Mouse (Mus musculus) liver, embryonic 15.5 days (tissue): ENCODE data around the gene Als2cl. TPM values are rescaled to one million over a fixed set of nuclear protein-coding genes. Genes with fewer than 3 reads are reported as not detected.

Source experiments
- ATAC-seq: fragments of 200-750 bp; cut with Nextera tagmentation; 2 replicates; pipeline ENCODE4 v1.8.0; 2017; ENCODE audit warnings: moderate number of reproducible peaks, mild to moderate bottlenecking, moderate library complexity; ENCODE audit not compliant: insufficient read depth
- H3K27ac ChIP-seq: fragments of 300-500 bp; sonication (generic); replicated peaks from 2 replicates; pipeline ENCODE4 v1.5.1; 2015; ENCODE audit warnings: mild to moderate bottlenecking, inconsistent platforms
- H3K27me3 ChIP-seq: fragments of 300-500 bp; sonication (generic); 2 replicates; pipeline ENCODE4 v1.6.1; 2015; ENCODE audit warnings: mild to moderate bottlenecking, inconsistent platforms
- H3K36me3 ChIP-seq: fragments of 300-500 bp; sonication (generic); replicated peaks from 2 replicates; pipeline ENCODE4 v1.6.1; 2015; ENCODE audit warnings: moderate library complexity, mild to moderate bottlenecking, inconsistent platforms
- H3K4me1 ChIP-seq: fragments of 300-500 bp; sonication (generic); replicated peaks from 2 replicates; pipeline ENCODE4 v1.6.1; 2015; ENCODE audit warnings: inconsistent platforms
- H3K4me2 ChIP-seq: fragments of 300-500 bp; sonication (generic); 2 replicates; pipeline ENCODE4 v1.6.1; 2015; ENCODE audit warnings: moderate library complexity, mild to moderate bottlenecking, inconsistent platforms
- H3K4me3 ChIP-seq: fragments of 300-500 bp; sonication (generic); replicated peaks from 2 replicates; pipeline ENCODE4 v1.5.1; 2015; ENCODE audit warnings: mild to moderate bottlenecking, inconsistent platforms
- H3K9ac ChIP-seq: fragments of 300-500 bp; sonication (generic); 2 replicates; pipeline ENCODE4 v1.6.1; 2015; ENCODE audit warnings: moderate library complexity, mild to moderate bottlenecking, inconsistent platforms
- H3K9me3 ChIP-seq: fragments of 300-500 bp; sonication (generic); replicated peaks from 2 replicates; pipeline ENCODE4 v1.6.1; 2016; ENCODE audit warnings: inconsistent platforms
- WGBS: fragments of 180-500 bp; shearing (Covaris S2); methylation state at CpG from one replicate; pipeline ENCODE4 v1.1.7; 2015; ENCODE audit warnings: mixed read lengths; ENCODE audit not compliant: insufficient replicate concordance; 5-methylcytosine and 5-hydroxymethylcytosine counted together
- polyA plus RNA-seq: library from polyadenylated mRNA; unstranded; fragments of >200 nt; fragmentation: Nextera tagmentation; extraction: Ambion mirVana; gene quantifications from 2 replicates; pipeline ENCODE4 v1.2.1, GENCODE M21; 2015

The Als2cl gene
- polyA plus RNA-seq, 1 experiment from 2014 or later: 1.7 TPM

DNA sequence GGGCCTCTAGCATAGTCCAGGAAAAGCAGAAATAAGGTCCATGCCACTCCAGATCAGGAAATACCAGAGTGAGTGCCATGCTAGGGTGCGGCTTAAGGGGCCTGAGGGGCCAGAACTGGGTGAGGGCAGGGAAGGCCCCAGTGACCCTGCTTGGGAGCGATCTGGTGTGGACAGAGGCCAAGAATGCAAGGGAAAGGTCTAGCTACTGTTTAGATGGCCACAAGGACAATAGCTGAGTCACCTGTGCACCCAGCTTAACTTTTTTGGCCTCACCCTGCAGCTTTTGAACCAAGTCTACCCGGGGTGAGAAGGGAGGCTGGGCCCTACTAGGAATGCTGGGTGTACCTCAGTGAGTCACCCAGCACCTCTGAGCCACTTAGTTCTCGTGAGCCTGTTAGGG, 1.1 kb downstream of the Als2cl start:
- no peaks in the 10 kb centered on the region for H3K36me3 ChIP-seq
- peak overlapping the region; percentile 62 for H3K4me2 ChIP-seq
- H3K9me3 ChIP-seq: no peaks in the 10 kb centered on the region
- 53% methylated on average over 4 of the region's 4 CpGs for WGBS
- H3K27me3 ChIP-seq: peaks cover 41% of the 10 kb centered on the region
- no peak overlapping the region for H3K9ac ChIP-seq
- H3K4me1 ChIP-seq: peaks cover 12% of the 10 kb centered on the region
- H3K27ac ChIP-seq: peak overlapping the region; percentile 24; the same call in 1 of the 2 replicates
- H3K4me3 ChIP-seq: peak overlapping the region; percentile 53
- no peak for ATAC-seq

DNA sequence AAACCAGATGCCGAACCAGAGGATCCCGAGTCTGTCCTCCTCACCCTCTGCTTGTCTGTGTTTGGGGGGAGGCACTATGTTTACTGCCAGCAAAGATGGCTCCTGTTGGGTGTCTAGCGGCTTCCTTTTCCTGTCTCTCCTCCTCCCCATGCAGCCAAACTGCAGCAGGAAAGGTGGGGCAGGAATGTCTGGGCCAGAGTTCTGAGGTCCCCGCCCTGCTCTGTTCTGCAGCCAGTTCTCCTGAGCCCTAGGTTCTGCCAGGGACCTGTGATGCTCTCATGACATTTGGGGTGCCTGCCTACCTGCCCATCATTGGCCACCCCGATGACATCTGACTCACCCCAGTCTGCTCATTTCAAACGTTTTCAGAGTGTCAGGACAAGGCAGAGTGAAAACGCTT, 2.3 kb downstream of the Als2cl start:
- Histone ChIP-seq H3K9ac (no peak overlapping the region), H3K27me3 (peaks cover 41% of the 10 kb centered on the region), H3K9me3 (no peaks in the 10 kb centered on the region), H3K4me3 (no peak overlapping the region), H3K4me1 (peaks cover 12% of the 10 kb centered on the region), H3K27ac (no peak overlapping the region), H3K36me3 (no peaks in the 10 kb centered on the region), H3K4me2 (no peak overlapping the region)
- 55% methylated on average over 7 of the region's 7 CpGs for WGBS
- no peak for ATAC-seq

DNA sequence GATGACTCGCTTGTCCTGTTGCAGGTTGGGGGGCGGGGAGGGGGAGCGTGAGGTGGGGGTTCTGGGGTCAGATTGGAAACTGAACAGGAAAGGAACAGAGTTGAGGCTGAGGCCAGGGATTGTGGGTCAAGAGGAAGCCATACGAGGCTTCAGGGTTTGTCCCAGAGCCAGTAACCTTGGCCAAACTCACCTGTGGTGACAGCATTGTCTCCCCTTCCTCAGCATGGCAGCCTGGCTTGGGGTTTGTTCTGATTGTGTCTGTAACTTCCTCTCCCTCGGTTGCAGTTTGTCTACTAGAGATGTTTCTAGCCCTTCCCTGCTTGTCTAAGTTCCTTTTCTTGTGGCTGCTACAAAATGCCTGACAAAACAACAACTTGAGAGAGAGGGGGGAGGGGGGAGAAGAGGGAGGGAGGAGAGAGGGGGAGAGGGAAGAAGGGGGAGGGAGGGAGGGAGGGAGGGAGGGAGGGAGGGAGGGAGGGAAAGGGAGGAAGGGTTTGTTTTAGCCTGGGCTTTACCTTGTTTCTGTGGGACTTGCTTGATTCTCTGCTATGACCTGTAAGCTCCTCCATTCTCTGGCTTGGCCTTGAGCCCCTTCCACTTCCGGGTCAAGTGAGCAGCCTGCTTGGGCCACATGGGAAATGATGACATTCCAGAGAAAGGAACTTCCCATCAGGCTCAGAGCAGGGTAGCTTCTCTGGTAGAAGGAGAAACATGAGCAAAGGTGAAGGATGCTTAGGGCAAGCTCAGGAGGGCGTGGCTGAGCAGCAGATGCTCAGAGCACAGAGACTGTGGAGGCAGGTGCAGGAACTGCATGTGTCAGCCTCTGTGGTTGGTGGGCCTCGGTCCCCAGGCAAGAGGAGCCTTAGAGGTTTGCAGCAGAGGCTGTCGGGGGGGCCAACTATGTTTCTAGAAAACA, 8.0 kb downstream of the Als2cl start:
- no peak for ATAC-seq
- peaks cover 35% of the 10 kb centered on the region for H3K4me1 ChIP-seq
- H3K4me3 ChIP-seq: no peak overlapping the region
- H3K27me3 ChIP-seq: no peaks in the 10 kb centered on the region
- no peaks in the 10 kb centered on the region for H3K36me3 ChIP-seq
- no peak overlapping the region for H3K27ac ChIP-seq
- H3K9ac ChIP-seq: no peak overlapping the region
- no peaks in the 10 kb centered on the region for H3K9me3 ChIP-seq
- no peak overlapping the region for H3K4me2 ChIP-seq
- 40% methylated on average over 9 of the region's 9 CpGs for WGBS

DNA sequence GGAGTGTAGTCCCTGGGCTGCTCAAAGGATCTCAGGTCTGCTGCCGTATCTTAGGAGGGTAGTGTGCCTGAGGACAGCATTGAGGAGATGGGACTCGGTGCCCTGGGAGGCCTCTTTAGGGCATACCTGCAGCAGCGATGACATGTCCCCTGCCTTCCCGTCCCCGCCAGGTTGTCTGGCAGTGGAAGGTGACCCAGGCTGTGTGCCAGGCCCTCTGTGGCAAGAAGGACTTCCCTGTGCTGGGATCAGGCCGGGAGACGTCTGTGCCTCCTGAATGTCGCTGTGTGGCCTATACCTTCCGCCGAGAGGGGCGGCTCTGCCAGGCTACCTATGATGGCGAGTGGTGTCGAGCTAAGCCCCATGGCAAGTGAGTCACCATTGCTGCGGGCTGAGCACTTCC, 9.3 kb downstream of the Als2cl start:
- Histone ChIP-seq H3K4me1 (peaks cover 38% of the 10 kb centered on the region), H3K4me2 (no peak overlapping the region), H3K9me3 (no peaks in the 10 kb centered on the region), H3K4me3 (no peak overlapping the region), H3K36me3 (no peaks in the 10 kb centered on the region), H3K27me3 (no peaks in the 10 kb centered on the region), H3K9ac (no peak overlapping the region), H3K27ac (no peak overlapping the region)
- ATAC-seq: no peak
- WGBS: 71% methylated on average over 14 of the region's 14 CpGs

DNA sequence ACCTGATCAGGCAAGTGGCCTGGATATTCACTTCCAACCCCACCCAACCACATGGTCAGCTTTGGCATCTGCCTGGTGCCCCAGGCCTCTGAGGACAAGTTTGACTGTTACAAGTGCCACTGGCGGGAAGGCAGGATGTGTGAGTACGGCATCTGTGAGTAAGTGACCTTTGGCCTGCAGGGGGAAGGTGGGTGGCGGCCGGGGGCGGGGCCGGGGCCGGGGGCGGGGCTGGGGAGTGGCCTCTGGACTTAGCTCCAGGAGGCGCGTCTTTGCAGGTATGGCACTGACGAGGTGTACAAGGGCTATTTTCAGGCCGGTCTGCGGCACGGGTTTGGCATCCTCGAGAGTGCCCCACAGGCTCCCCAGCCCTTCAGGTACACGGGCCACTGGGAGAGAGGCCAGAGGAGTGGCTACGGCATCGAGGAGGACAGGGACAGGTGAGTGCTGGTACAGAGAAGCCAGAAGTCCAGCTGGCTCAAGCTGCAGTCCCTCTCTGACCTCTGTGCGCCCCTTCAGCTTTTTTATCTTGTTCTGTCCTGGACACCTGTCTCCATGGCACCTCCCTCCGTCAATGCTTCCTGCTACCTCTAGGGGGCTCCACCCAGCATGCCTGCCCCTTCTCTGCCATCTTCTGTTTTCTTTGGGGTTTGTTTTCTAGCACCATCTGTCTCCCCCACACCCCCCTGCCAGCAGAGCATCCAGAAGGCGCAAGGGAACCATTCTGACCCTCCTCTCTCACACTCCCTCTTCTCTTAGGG, 10.5 kb downstream of the Als2cl start:
- 19% methylated on average over 21 of the region's 21 CpGs for WGBS
- ATAC-seq: peak; percentile 52
- Histone ChIP-seq H3K4me1 (peaks cover 39% of the 10 kb centered on the region), H3K27me3 (no peaks in the 10 kb centered on the region), H3K9ac (no peak overlapping the region), H3K4me3 (peak overlapping the region; percentile 10; the same call in 1 of the 2 replicates), H3K27ac (no peak overlapping the region), H3K36me3 (no peaks in the 10 kb centered on the region), H3K4me2 (peak overlapping the region; percentile 42; the same call in 1 of the 2 replicates), H3K9me3 (no peaks in the 10 kb centered on the region)

DNA sequence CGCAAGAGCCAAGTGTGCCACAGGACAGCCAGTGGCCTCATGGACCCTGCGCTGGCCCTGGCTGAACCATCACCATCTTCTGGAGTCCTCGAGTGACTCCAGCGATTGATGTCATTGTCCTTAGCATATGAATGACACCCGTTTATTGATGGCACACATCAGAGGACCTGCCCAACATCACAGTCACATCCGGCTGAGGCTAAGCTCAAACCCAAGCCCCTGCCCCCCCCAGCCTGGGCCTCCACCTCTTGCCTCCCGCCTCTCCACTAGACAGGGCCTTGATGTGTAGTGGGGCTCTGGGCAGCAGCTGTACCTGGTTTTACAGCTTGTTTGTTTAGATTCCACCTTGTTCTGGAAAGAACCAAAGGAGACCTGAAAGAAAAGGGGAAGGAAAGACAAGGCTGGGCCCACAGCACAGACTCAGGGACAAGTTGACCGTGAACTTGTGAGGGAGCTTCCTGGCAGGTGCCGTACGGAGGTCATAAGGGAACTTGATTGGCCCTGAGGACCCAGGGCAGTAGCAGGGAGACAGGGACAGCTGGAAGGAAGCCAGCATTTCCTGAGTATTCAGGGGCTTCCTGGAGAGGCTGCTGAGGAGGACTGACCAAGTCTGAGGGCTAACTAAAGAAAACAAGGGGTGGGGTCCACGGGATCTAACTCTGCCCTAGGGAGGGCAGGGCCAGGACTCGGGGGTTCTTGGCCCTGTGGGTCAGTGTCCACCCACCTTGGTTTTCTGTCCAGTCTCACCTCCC, 11.6 kb downstream of the Als2cl start:
- no peak overlapping the region for H3K9ac ChIP-seq
- no peaks in the 10 kb centered on the region for H3K36me3 ChIP-seq
- H3K27me3 ChIP-seq: no peaks in the 10 kb centered on the region
- peaks cover 41% of the 10 kb centered on the region for H3K4me1 ChIP-seq
- H3K4me3 ChIP-seq: no peak overlapping the region
- H3K27ac ChIP-seq: no peak overlapping the region
- no peak for ATAC-seq
- 43% methylated on average over 12 of the region's 12 CpGs for WGBS
- H3K4me2 ChIP-seq: no peak overlapping the region
- no peaks in the 10 kb centered on the region for H3K9me3 ChIP-seq

DNA sequence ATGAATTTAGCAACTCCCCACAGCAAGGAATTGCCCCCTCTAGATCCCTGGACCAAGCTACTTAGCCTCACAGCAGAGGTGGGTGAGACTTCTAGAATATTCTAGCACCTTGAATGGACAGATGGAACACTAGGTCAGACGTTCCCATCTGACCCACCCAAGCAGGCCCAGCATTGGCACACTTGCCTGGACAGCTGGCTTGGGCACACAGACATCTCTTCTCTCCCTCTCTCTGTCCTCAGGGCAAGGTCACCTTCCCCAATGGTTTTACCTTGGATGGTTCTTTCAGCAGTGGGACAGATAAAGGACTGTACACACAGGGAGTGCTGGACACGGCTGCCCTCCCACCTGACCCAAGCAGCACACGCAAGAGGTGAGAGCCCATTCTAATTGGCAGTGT, 12.9 kb downstream of the Als2cl start:
- Histone ChIP-seq H3K27me3 (no peaks in the 10 kb centered on the region), H3K4me1 (peaks cover 41% of the 10 kb centered on the region), H3K9ac (no peak overlapping the region), H3K27ac (no peak overlapping the region), H3K9me3 (no peaks in the 10 kb centered on the region), H3K4me2 (no peak overlapping the region), H3K4me3 (no peak overlapping the region), H3K36me3 (no peaks in the 10 kb centered on the region)
- WGBS: 59% methylated on average over 3 of the region's 3 CpGs
- ATAC-seq: no peak

DNA sequence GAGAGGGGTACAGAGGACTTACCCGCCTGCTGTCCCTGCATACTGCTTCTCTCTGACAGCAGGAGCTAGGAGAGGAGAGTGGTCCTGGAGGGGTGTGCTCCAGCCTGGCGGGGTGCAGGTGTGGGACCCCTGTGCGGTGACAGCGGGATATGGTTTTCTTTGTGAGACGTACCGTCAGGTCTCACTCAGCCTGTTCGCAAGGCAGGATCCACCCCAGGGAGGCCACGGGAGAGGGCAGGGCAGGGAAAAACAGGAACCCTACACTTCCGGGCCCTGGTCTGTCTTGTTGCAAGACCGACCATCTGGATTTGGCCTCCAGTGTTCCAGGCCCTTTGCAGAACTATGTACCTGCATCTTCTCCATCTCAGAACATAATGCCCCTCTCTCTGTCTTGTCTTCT, 13.8 kb downstream of the Als2cl start:
- Histone ChIP-seq H3K27ac (no peak overlapping the region), H3K27me3 (no peaks in the 10 kb centered on the region), H3K9ac (no peak overlapping the region), H3K4me2 (peak overlapping the region; percentile 13; the same call in 1 of the 2 replicates), H3K4me3 (no peak overlapping the region), H3K4me1 (peaks cover 35% of the 10 kb centered on the region), H3K9me3 (no peaks in the 10 kb centered on the region), H3K36me3 (no peaks in the 10 kb centered on the region)
- no peak for ATAC-seq
- 40% methylated on average over 10 of the region's 10 CpGs for whole genome bisulfite sequencing

DNA sequence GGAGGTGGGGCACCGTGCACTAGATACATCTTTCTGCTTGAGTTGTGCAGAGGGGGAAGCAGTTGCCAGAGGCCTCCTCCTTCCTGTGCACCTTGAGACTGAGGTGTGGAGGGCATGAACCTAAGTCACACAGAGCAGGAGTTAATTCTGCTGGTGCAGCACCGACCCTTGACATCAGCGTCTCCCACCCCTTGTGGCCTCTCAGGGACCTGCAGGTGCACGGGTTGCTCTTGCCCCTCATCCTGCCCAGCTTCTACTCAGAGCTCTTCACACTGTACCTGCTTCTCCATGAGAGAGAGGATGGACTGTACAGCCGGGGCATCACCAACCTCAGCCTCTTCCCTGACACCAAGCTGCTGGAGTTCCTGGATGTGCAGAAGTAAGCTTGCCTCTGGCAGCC, 15.8 kb downstream of the Als2cl start:
- no peak for ATAC-seq
- no peaks in the 10 kb centered on the region for H3K9me3 ChIP-seq
- no peak overlapping the region for H3K4me3 ChIP-seq
- no peak overlapping the region for H3K9ac ChIP-seq
- no peaks in the 10 kb centered on the region for H3K36me3 ChIP-seq
- no peak overlapping the region for H3K4me2 ChIP-seq
- H3K27ac ChIP-seq: no peak overlapping the region
- H3K27me3 ChIP-seq: no peaks in the 10 kb centered on the region
- peaks cover 22% of the 10 kb centered on the region for H3K4me1 ChIP-seq
- WGBS: 44% methylated on average over 5 of the region's 5 CpGs

DNA sequence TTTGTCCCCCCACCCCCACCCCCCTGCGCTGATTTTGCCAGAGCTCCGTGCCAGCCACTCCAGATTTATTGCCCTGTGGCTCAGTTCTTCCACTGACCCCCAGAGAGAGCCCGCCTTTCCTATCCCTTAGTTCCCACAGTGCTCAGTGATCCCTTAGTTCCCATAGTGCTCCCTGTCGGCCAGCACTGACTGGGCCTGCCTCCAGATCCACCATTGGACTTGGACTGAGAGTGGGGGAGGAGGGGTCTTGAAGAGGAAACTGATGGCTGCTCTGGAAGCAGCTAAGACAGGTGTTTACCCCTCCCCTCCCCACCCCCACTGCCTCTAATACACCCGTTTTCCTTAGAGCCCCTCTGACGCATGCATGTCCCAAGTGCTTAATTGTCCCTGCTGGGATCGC, 16.3 kb downstream of the Als2cl start:
- Histone ChIP-seq H3K27me3 (no peaks in the 10 kb centered on the region), H3K4me3 (no peak overlapping the region), H3K9me3 (no peaks in the 10 kb centered on the region), H3K36me3 (no peaks in the 10 kb centered on the region), H3K27ac (no peak overlapping the region), H3K9ac (no peak overlapping the region), H3K4me1 (peaks cover 17% of the 10 kb centered on the region), H3K4me2 (no peak overlapping the region)
- WGBS: 41% methylated on average over 7 of the region's 7 CpGs
- no peak for ATAC-seq

DNA sequence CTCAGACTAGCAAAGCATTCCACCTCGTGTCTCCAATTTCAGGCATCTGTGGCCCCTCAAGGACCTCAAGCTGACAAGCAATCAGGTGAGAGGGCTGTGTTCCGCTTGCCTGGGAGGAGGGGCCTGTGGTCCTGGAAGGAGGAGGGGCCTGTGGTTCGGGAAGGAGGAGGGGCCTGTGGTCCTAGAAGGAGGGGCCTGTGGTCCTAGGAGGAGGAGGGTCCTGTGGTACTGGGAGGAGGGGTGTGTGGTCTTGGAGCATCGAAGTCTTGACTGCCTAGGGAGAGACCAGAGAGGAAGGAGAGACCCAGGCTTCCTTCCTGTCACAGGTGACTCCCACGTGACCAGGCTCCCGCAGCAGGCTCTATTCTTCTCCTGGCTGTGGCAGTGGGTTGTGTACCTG, 16.9 kb downstream of the Als2cl start:
- Histone ChIP-seq H3K27me3 (no peaks in the 10 kb centered on the region), H3K9me3 (no peaks in the 10 kb centered on the region), H3K36me3 (no peaks in the 10 kb centered on the region), H3K9ac (no peak overlapping the region), H3K4me2 (no peak overlapping the region), H3K4me3 (no peak overlapping the region), H3K27ac (no peak overlapping the region), H3K4me1 (peaks cover 11% of the 10 kb centered on the region)
- WGBS: 12% methylated on average over 6 of the region's 6 CpGs
- ATAC-seq: no peak
